Mouse (Mus musculus) frontal cortex, postnatal 36 days (tissue): ENCODE data around the gene Thbd.

Experiments
- DNase-seq, 2 experiments: peaks; one replicate each; pipeline ENCODE4 v3.0.0; 2022; ENCODE audit warnings: low spot score in 2 of 2

Gene Thbd

DNA sequence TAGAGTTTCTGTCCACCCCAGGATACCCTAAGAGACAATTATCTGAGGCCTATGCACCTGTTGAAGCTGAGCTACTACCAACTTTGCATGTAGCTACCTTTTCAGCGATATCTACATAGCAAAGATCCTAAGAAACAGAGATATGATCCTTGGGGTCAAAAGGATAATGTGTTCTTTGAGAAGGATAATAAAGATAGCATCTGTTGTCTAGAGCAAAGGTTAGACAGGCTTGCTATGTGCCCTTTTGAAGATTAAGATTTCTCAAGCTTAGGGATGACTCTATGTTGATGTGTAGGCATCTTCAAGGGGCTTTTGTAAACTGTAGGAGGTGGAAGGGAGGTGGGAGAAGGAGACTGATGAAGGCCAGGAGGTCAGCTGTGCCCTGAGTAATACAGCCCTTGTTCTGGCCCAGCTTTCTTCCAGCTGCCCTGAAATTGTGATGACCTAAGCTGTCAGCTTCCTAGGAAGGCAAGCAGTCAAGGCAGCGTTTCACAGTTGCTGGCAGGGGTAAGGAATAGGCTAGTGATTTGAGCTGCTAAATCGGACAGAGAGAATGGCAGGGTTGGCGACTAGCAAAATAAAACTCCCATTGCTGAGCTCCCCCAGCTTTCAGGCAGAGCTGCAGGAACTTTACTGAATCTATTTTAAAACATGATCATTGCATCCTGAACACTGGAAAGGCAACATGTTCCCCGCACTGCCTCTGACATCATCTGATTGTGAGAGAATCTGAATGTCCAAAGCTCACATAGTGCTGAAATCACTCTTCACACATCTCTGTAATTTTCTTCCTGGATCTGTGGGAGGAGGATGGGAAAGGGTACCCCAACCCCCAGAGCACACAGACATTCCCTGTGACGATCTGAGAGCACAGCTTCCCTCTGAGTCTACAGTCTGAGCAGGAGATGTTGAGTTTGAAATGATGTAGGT, 20.1 kb downstream of the Thbd start:
- peak; percentile 42 to 55 for DNase-seq

DNA sequence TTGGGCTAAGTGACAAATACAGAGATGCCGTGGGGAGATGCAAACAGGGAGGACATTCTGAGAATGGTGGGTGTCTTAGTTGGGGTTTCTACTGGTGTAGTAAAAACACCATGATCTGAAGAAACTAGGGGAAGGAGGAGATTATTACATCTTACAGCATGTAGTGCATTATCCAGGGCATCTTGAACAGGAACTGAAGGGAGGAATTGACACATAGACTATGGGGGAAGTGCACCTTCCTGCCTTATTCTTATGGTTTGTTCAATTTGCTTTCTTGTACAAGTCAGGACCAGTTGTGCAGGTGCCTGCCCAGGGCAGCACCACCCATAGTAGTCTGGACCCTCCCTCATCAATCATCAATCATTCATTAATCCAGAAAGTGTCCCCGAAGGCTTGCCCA, 21.1 kb downstream of the Thbd start:
- no peak for DNase-seq

DNA sequence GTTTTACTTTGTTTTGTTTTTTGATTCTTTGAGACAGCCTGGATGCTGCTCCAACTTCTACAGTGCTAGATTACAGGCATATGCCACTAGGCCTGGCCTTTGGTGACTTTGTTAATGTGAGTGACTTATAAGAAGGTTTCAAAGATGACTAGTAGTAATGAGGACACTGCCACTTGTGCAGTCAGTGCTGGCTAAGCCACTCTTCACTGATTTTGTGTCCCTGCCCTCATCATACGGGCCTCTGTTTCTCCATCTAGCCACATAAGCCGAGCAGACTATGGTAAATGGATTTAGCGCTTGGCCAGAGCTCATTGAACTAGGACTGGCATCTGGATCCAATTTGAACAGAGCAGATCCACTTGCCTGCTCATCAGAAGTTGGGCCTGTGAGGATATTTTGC, 21.5 kb downstream of the Thbd start:
- no peak for DNase-seq

DNA sequence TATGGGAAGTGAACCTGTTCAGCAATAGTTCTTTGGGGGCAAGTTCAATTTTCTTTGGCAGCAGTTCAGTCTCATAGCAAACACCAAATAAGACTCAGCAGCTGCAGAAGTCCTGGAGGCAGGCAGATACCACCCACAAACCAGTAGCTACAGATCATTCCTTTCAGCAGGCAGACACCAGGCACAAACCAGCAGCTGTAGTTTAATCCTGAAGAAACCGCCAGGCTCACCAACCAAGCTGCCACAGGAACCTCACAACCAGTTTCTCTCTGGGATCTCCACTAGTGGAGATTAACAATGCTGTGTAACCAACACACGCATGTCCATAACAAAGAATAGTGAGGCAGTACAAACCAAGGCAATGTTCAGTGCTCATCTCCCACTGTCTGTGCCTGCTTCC, 26.9 kb downstream of the Thbd start:
- no peak for DNase-seq

DNA sequence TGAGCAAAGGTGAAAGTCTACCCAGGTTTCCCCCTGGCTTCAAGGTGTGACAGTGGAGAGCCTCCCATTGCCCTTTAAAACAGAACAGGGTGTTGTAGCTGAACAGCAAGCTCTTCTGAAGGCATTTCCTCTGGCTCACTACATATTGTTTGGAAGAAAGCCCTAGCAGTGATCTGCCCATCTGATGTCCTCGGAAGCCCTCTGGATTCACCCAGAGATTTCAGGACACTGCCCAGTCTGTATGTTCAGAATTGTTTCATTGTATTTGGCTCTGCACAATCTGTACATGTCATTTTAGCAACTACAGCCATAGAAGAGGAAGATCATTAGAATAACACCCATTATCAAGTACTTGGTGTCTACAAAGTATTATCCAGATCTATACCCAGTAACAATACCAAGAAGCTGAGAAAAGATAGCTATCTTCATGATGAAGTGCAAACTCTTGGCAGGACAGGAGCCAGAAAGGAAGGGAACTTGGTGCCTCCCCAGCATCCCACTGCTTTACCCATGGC, 28.0 kb downstream of the Thbd start:
- DNase-seq, result no peak

DNA sequence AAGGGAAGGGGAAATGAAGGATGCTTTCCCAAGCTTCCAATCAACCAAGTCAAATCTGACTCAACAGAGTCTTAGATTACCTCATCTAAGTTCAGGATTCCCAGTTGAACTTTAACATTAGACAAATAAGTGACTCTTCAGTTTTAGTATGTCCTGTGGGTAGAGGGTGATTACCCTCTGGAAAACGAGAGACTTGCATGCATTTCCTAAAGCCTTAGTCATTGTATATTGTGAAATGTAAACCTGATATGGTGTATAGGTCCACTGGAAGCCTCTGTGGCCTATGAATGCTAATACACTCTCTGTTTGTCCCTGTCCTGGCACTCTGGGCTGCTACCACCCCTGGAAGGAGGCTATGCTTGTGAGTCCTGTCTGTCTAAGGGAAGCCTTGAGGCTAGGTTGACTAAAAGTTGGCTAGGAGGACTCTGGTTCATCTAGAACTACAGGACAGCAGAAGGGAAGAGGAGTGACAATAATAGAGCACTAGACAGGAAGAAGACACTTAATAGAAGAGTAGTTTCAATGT, 29.1 kb downstream of the Thbd start:
- no peak for DNase-seq

DNA sequence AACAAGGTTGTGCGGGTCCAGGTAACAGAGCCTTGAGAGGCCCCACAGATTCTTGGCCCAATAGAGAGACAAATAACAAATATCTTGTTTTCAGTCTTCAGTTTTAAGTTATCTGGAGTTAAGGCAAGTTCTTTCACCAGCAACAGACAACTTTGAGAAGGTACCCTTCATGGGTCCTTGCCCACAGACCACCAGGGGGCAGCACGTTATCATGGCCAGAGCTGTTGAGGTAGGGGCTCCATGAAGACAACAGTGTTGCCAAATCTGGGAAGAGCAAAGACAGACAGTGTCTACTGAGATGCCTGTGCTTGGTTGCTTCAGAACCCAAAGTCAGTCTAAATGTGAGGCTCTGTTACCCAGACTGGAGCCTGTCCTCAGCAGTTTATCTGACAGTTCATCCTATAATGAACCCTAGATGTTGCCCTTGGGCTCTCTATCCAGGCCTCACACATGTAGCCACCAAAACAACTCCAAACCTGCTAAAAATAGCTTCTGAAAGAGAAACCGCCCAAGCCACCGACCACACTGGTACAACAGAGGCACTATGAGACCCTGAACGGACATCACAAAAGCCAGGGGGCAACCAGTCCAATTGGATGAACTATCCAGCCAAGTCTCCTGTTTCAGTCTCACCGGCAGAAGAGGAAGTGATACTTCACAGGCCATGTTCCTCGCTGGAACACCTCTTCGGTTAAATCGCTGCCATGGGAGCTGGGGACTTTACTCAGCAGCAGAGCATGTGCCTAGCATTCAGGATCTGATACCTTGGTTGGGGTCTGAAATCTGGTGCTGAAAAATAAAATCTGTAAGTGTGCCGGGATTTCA, 32.5 kb downstream of the Thbd start:
- no peak for DNase-seq

DNA sequence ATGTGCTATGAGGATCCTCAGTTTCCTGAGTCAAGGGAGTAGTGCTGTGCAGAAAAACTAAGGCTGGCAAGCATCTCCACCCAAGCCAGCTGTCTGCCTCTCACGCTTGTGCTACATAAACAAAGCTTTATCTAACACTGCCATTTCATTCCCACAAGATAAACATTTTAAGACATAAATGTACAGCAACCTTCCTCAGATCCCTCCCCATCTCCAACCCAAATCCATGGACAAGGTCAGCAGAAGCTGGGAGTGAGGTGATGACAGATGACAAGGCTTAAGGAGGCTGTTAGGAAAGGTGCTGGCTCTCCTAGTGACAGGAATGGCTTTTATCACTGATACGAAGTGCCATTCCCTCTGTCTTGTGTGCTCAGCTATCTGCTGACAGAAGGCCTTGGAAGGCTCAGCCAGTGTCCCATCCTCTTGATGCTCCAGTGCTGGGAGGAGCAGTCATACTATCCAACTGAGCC, 34.4 kb downstream of the Thbd start:
- no peak for DNase-seq

DNA sequence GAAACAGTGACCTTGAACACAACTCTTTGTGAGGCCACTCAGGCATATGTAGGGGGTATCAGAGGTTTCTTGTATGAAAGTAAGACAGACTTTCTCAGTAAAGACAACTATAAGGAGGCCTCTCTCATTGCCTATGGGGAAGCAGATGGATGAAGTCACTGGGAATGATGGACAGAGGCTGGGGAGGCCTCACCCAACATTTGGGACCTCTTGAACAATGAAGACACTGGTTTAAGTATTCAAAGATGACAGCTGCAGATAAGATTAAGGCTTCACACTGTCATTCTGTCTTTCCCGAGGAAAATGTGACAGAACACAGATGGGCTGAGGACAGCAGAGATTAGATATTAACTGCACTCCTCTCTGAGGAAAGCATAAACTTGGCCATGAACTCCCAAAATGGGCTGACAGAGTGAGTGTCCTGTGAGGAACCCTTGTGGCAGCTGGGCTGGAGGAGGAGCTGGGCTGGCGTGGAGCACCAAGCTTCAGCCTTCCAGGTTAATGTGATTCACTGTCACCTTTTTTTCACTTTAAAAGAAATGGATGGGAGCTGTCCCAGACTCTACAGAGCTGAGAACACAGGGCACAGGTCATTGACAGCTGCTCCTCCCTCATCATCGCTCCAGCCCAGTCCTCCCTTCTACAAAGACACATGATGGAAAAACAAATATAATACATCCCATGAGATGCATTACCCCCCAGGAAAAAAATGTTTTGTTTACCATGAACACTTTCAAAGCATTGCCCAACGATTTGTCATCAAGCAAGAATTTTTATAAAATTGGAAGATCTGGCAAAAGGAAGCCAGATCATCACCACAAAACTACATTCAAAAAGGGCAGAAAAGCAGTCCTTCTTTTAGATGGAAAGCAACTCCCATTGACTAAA, 36.0 kb downstream of the Thbd start:
- no peak for DNase-seq

DNA sequence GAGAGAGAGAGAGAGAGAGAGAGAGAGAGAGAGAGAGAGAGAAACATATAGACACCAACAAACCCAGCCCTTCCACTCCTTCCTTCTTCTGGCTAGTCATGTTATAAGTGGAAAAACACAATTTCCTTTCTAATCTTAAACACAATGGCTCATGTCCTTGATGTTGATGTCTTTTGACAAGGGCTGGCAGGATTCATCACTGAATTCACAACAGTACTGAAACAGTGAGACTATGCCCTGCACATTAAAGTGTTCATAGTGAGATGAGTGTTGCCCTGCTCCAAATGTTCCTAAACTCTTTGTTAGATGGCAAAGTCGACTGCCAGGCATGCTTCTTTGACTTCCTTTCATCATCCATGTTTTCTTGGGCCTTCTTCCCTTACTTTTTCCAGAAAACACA, 42.8 kb downstream of the Thbd start:
- DNase-seq, result no peak

DNA sequence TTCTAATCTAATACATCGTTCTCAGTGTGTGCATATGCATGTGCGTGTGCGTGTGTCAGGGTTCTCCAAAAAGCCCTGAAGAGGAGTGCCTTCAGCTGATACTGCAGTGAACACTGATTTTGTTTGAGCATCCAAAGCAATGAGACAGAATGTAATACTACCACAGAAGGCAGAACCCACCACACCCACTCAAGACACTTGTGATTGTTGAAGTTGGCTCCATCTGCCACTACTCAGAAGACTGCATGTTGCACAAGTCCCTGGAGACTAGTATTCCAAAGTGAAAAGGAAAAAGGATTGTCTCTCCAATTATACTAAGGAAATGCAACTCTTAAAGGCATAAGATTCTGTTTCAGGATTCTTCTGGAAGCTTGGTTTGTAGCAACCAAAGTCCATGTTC, 43.5 kb downstream of the Thbd start:
- peak; percentile 53 to 81 for DNase-seq

DNA sequence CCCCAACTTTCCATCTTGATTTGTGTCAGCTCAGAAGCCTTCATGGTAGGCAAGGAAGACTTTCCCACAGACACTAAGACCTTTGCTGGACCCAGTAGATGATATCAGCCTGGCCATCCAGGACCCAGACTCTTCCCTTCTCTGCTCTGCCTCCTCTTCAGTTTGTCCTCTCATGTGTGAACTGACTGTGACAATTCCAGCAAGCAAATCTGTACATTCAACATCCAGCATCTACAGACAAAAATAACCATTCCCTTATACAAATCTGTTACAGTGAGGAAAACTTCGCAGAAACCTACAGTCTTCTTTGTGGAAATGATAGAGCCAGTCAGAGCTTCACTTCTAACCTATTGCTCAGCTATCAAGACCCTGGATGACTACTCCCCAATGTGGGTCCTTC, 50.8 kb downstream of the Thbd start:
- no peak for DNase-seq
